Mouse (Mus musculus) heart, postnatal 10 days (tissue): ENCODE data around the gene BC037034. TPM values are rescaled to one million over a fixed set of nuclear protein-coding genes. Genes with fewer than 3 reads are reported as not detected.

Source experiments
- DNase-seq, 2 experiments: peaks; one replicate each; pipeline ENCODE4 v3.0.0; 2021
- intact Hi-C: fragments of 180-260 bp; cut with DNase I; formaldehyde crosslinking; loops from one replicate; pipeline ENCODE4 v1.15.1; 2025
- total RNA-seq, 2 experiments: library from RNA; stranded (reverse); gene quantifications; 2 replicates each; pipeline ENCODE4 v1.2.3; 2021

BC037034 gene
- total RNA-seq, 2 experiments from 2014 or later, result 5.4 to 6.5 TPM

- DNase-seq, result no peak
- intact Hi-C loops, result loop anchor here (5.0 kb wide), 1 partner anchor 180 kb away; the partner anchor contains the start of gene Zfp157
These were observed 1.1 kb downstream of the BC037034 start for GRCm38 (mm10) chr5:138262582-138263240.

- DNase-seq, result no peak
- intact Hi-C loops, result loop anchor here (5.0 kb wide), 1 partner anchor 180 kb away; the partner anchor contains the start of gene Zfp157
These were observed 1.8 kb downstream of the BC037034 start for GRCm38 (mm10) chr5:138262001-138262400.

- no peak for DNase-seq
- intact Hi-C loops, result loop anchor here (5.0 kb wide), 1 partner anchor 181 kb away; the partner anchor contains the start of gene Zfp157
These were observed 3.0 kb downstream of the BC037034 start for GRCm38 (mm10) chr5:138260834-138261233.

- intact Hi-C loops, result loop anchor here (5.0 kb wide), 1 partner anchor 182 kb away; the partner anchor contains the start of gene Zfp157
- DNase-seq, result no peak
These were observed 3.8 kb downstream of the BC037034 start for GRCm38 (mm10) chr5:138260051-138260450.

- intact Hi-C loops, result no loop called here
- DNase-seq, result no peak
These were observed 4.8 kb downstream of the BC037034 start for GRCm38 (mm10) chr5:138258993-138259392.

- intact Hi-C loops, result no loop called here
- no peak for DNase-seq
These were observed 5.3 kb downstream of the BC037034 start for GRCm38 (mm10) chr5:138258542-138258941.

- intact Hi-C loops, result no loop called here
- no peak for DNase-seq
These were observed 5.8 kb downstream of the BC037034 start for GRCm38 (mm10) chr5:138258078-138258477.

- no peak for DNase-seq
- intact Hi-C loops, result no loop called here
These were observed 6.3 kb downstream of the BC037034 start for GRCm38 (mm10) chr5:138257585-138257978.

- intact Hi-C loops, result no loop called here
- no peak for DNase-seq
These were observed 6.8 kb downstream of the BC037034 start for GRCm38 (mm10) chr5:138256966-138257584.

- intact Hi-C loops, result no loop called here
- no peak for DNase-seq
These were observed 7.8 kb downstream of the BC037034 start for GRCm38 (mm10) chr5:138256094-138256467.

GRCm38 (mm10) chr5:138255353-138256093 is 8.3 kb downstream of the BC037034 start, which contains the start of gene Lamtor4:
Gene Lamtor4 (plus strand): TSS chr5:138255482.
- DNase-seq, result peak; percentile 96 to 97
- intact Hi-C loops, result no loop called here

GRCm38 (mm10) chr5:138253061-138253460 is 10.8 kb downstream of the BC037034 start:
- intact Hi-C loops, result loop anchor here (1.0 kb wide), 1 partner anchor 52 kb away; no protein-coding TSS in a partner anchor
- DNase-seq, result no peak

GRCm38 (mm10) chr5:138251144-138251543 is 12.7 kb downstream of the BC037034 start:
- intact Hi-C loops, result no loop called here
- no peak for DNase-seq

- DNase-seq, result no peak
- intact Hi-C loops, result no loop called here
These were observed 22.3 kb downstream of the BC037034 start for GRCm38 (mm10) chr5:138241511-138241910.

- intact Hi-C loops, result no loop called here
- DNase-seq, result no peak
These were observed 29.6 kb downstream of the BC037034 start for GRCm38 (mm10) chr5:138234224-138234623.

- no peak for DNase-seq
- intact Hi-C loops, result no loop called here
These were observed 30.1 kb downstream of the BC037034 start for GRCm38 (mm10) chr5:138233778-138234177.

GRCm38 (mm10) chr5:138229511-138229910 is 34.3 kb downstream of the BC037034 start:
- intact Hi-C loops, result no loop called here
- no peak for DNase-seq

- intact Hi-C loops, result no loop called here
- DNase-seq, result peak in 1 of 2 experiments; percentile 50
These were observed 35.8 kb downstream of the BC037034 start for GRCm38 (mm10) chr5:138228026-138228425.

GRCm38 (mm10) chr5:138227367-138227766 is 36.5 kb downstream of the BC037034 start:
- intact Hi-C loops, result no loop called here
- DNase-seq, result no peak

- no peak for DNase-seq
- intact Hi-C loops, result no loop called here
These were observed 37.3 kb downstream of the BC037034 start for GRCm38 (mm10) chr5:138226491-138226890.

GRCm38 (mm10) chr5:138225700-138226099 is 38.1 kb downstream of the BC037034 start, which contains the start of gene Nxpe5:
Gene Nxpe5 (plus strand): TSS chr5:138225898.
- intact Hi-C loops, result no loop called here
- DNase-seq, result no peak
